Mouse (Mus musculus): ENCODE results near the gene Atp5d. TPM values are rescaled to one million over a fixed set of nuclear protein-coding genes. Genes with fewer than 3 reads are reported as not detected.
A peak's percentile ranks its signal among the peaks of the same experiment; 100 is the strongest.

Gene Atp5d
- polyA plus RNA-seq, 1 experiment from 2014 or later = 384 TPM

DNA sequence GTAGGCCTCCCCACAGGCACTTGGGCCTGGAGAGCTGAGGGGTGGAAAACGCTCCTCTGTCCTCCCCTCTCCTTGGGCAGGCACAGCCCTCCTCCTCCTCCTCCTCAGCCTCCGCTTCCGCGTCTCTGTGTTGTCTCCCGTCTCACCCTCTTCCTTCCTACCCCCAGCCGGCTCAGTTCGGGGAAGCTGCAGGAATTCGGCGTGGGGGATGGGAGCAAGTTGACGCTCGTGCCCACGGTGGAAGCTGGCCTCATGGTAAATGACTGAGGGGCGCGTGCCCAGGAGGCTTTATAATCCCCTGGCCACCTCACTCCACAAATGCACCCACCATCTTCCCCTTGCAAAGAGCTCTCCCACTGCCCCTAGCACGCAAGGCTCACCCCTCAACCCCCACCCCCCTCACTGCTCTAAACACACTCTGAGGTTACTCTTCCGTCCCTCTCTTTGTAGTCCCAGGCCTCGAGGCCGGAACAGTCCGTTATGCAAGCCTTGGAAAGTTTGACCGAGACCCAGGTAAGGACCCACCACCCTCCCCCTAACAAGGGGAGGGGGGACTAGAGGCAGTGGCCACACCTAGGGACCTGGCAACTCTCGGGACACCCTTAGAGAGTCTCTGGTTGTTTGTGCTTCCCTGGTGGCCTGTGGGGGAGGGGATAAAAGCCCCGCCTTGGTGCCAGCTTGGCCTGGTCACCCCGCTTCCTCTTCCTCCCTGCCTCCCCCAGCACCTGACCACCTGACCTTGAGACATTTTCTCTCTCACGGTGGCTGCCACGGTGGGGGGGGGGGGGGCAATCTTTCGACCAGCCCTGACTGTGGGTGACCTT lies 13.0 kb downstream of the Atp5d start:
- H3K27ac ChIP-seq (replicated peaks) = peak overlapping the region; percentile 100
- under 1% methylated on average over 26 of the region's 26 CpGs for WGBS
- H3K9me3 ChIP-seq = no peaks in the 10 kb centered on the region
- peak overlapping the region; percentile 100 for H3K9ac ChIP-seq (replicated peaks)
- H3K4me1 ChIP-seq = peaks cover 58% of the 10 kb centered on the region
- peaks cover 55% of the 10 kb centered on the region for H3K36me3 ChIP-seq
- ATAC-seq (ENCODE audit: low FRiP score, low read depth) = no peak
- no peaks in the 10 kb centered on the region for H3K27me3 ChIP-seq
- peak overlapping the region; percentile 96 for H3K4me2 ChIP-seq (replicated peaks)
- H3K4me3 ChIP-seq = peak overlapping the region; percentile 100

DNA sequence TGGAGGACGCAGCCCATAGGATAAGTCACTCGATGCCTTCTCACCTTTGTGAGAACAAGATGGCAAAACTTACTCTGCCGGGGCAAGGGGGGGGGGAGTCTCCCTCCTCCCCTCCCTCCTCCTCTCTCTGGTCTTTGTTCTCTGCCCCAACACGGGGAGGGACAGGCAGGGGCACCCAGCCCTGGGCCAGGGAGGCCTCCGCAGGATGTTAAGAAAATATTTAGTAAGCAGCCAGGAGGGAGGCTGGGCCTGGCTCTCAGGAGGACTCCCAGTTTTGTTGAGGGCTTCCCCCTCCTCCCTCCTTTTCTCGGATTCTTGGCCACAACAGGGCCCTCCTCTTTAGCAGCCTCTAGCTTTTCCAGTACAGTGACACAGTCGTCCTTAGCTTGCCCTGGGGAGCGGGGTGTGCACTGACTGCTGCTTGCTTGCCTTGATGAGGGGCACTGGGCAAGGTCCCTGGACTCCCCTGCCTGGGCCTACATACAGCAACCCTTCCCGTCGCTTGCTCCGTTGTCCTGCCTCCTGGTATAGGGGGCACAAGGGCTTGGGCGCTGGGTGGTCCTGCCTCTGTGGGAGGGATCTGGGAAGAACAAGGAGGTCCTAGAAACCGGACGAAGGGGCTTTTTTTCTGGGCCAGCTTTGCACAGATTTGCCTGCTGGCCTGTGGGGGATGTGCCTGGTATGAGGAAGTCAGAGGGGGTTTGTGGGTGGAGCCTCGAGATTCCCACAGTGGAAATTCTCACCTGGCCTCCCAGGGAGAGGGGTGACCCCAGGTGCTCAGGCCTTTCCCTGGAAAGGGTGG lies 13.8 kb downstream of the Atp5d start:
- Histone ChIP-seq H3K27me3 (no peaks in the 10 kb centered on the region), H3K4me3 (peak overlapping the region; percentile 100), H3K36me3 (peaks cover 64% of the 10 kb centered on the region), H3K4me2 (replicated peaks) (peak overlapping the region; percentile 96), H3K27ac (replicated peaks) (peak overlapping the region; percentile 100), H3K9me3 (no peaks in the 10 kb centered on the region), H3K9ac (replicated peaks) (peak overlapping the region; percentile 100), H3K4me1 (peaks cover 60% of the 10 kb centered on the region)
- WGBS = 4% methylated on average over 15 of the region's 15 CpGs
- ATAC-seq (ENCODE audit: low FRiP score, low read depth) = no peak

DNA sequence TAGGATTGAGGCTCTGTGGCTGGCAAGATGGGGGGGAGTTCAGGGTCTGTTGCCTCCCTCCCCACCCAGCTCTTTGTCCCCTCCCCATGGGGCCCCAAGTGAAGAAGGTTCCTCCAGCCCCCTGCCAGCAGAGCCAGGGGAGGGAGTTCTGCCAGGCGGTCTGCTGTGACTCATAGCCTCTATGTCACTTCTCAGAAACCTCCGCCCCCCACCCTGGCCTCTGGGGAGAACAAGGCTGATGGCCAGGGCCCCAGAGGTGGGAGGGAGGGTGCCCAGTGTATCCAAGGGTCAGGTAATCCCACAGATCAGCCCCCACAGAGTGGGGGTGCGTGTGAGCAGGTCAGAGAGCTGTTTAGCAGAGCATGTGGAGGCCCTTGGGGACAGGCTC lies 14.4 kb downstream of the Atp5d start:
- peaks cover 59% of the 10 kb centered on the region for H3K4me1 ChIP-seq
- peaks cover 67% of the 10 kb centered on the region for H3K36me3 ChIP-seq

DNA sequence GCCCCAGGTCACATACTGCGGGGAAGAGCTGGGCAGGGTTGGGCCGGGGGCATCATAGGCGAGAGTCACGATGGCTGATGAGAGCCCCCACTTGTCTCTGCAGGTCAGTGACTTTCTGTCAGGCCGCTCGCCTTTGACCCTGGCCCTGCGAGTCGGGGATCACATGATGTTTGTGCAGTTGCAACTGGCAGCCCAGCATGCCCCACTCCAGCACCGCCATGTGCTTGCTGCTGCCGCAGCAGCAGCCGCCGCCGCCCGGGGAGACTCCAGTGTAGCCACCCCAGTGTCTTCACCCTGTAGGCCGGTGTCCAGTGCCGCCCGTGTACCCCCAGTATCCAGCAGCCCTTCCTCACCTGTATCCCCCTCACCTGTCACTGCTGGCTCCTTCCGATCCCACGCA lies 15.3 kb downstream of the Atp5d start:
- H3K36me3 ChIP-seq = peaks cover 67% of the 10 kb centered on the region
- no peaks in the 10 kb centered on the region for H3K9me3 ChIP-seq
- H3K9ac ChIP-seq (replicated peaks) = peak overlapping the region; percentile 100
- peak overlapping the region; percentile 96 for H3K4me2 ChIP-seq (replicated peaks)
- H3K27me3 ChIP-seq = no peaks in the 10 kb centered on the region
- peak overlapping the region; percentile 100 for H3K27ac ChIP-seq (replicated peaks)
- peaks cover 66% of the 10 kb centered on the region for H3K4me1 ChIP-seq
- H3K4me3 ChIP-seq = peak overlapping the region; percentile 100
- 87% methylated on average over 19 of the region's 19 CpGs for WGBS
- no peak for ATAC-seq (ENCODE audit: low FRiP score, low read depth)

More for the DNA sequence above, 14.4 kb downstream of the Atp5d start:
- Histone ChIP-seq H3K4me2 (replicated peaks) (peak overlapping the region; percentile 96), H3K4me3 (peak overlapping the region; percentile 100), H3K27me3 (no peaks in the 10 kb centered on the region), H3K27ac (replicated peaks) (peak overlapping the region; percentile 100), H3K9me3 (no peaks in the 10 kb centered on the region), H3K9ac (replicated peaks) (peak overlapping the region; percentile 100)
- no peak for ATAC-seq (ENCODE audit: low FRiP score, low read depth)
- WGBS = 34% methylated on average over 3 of the region's 3 CpGs

DNA sequence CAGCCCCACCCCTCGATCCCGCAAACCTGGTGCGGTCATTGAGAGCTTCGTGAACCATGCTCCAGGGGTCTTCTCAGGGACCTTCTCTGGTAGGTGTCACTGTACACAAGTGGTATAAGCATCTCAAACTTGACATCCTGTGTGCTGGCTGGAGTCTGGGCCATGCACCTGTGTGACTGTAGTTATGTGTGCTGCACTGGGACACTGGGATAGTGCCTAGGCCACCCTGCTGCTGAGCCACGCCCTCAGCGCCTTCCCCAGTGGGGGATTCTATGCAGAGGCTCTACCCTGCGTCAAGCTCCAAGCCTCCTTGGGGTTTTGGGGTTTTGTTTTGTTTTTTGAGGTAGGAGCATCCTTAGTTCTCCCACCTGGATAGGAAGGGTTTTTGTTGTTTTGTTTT lies 16.0 kb downstream of the Atp5d start:
- Histone ChIP-seq H3K4me1 (peaks cover 73% of the 10 kb centered on the region), H3K4me3 (0 out of 2 replicates have a peak overlapping the region, but pooled peaks have one; percentile 100), H3K27ac (replicated peaks) (peak overlapping the region; percentile 100; the same call in 1 of the 2 replicates), H3K27me3 (no peaks in the 10 kb centered on the region), H3K9ac (replicated peaks) (peak overlapping the region; percentile 100), H3K4me2 (replicated peaks) (no peak overlapping the region), H3K9me3 (no peaks in the 10 kb centered on the region), H3K36me3 (peaks cover 67% of the 10 kb centered on the region)
- WGBS = 81% methylated on average over 7 of the region's 7 CpGs
- ATAC-seq (ENCODE audit: low FRiP score, low read depth) = no peak

DNA sequence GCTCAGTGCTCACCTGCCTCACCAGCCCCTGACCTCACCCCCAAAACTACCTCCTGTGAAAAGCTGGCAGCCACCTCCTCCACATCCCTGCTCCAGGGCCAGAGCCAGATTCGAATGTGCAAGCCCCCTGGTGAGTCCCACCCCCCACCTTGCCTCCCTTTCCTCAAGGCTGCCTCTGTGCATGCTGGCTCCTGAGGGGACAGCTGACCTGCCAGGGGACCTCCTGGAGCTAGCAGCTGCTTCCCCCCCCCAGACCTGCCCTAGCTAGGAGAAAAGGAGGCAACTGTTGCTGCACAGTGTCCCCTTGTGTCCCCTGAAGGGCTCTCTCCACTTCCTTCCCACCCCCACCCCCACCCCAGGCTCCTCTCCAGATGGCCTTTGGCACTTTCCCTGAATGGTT lies 16.8 kb downstream of the Atp5d start:
- H3K27me3 ChIP-seq = no peaks in the 10 kb centered on the region
- ATAC-seq (ENCODE audit: low FRiP score, low read depth) = no peak
- H3K4me1 ChIP-seq = peaks cover 78% of the 10 kb centered on the region
- 0 out of 2 replicates have a peak overlapping the region, but pooled peaks have one; percentile 7 for H3K4me2 ChIP-seq (replicated peaks)
- WGBS = 63% methylated on average over 1 of the region's 1 CpGs
- no peaks in the 10 kb centered on the region for H3K9me3 ChIP-seq
- peak overlapping the region; percentile 63 for H3K27ac ChIP-seq (replicated peaks)
- H3K9ac ChIP-seq (replicated peaks) = peak overlapping the region; percentile 44; the same call in 1 of the 2 replicates
- peaks cover 67% of the 10 kb centered on the region for H3K36me3 ChIP-seq
- H3K4me3 ChIP-seq = no peak overlapping the region

DNA sequence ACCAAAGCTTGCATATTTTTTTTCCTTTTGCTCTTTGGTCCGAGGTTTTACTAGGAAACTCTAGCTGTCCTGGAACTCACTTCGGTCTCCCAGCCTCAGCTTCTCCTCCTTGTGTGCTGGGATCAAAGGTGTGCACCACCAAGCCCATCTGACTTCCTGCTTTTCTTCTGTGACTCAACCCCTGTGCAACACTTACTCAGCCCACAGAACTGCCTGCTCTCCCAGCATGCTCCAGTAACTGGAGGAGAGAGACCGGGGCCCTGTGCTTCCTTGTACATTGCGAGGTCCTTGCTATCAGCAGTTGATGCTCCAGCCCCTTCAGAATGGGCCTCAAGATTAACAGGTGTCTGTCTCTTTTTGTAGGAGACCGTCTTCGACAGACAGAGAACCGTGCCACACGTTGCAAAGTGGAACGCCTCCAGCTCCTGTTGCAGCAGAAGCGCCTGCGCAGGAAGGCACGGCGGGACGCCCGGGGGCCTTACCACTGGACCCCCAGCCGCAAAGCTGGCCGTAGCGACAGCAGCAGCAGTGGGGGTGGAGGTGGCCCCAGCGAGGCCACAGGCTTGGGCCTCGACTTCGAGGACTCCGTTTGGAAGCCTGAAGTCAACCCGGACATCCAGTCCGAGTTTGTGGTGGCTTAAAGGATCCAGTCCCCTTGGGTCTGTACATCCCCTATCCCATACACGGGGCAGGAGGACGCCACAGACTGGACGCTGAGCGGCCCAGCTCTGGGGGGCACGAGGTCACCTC lies 17.7 kb downstream of the Atp5d start:
- H3K27me3 ChIP-seq = no peaks in the 10 kb centered on the region
- 87% methylated on average over 29 of the region's 29 CpGs for WGBS
- no peak for ATAC-seq (ENCODE audit: low FRiP score, low read depth)
- peak overlapping the region; percentile 29 for H3K9ac ChIP-seq (replicated peaks)
- no peak overlapping the region for H3K4me3 ChIP-seq
- H3K27ac ChIP-seq (replicated peaks) = peak overlapping the region; percentile 90
- peaks cover 65% of the 10 kb centered on the region for H3K36me3 ChIP-seq
- peaks cover 87% of the 10 kb centered on the region for H3K4me1 ChIP-seq
- H3K4me2 ChIP-seq (replicated peaks) = no peak overlapping the region; the same call in 1 of the 2 replicates
- no peaks in the 10 kb centered on the region for H3K9me3 ChIP-seq

DNA sequence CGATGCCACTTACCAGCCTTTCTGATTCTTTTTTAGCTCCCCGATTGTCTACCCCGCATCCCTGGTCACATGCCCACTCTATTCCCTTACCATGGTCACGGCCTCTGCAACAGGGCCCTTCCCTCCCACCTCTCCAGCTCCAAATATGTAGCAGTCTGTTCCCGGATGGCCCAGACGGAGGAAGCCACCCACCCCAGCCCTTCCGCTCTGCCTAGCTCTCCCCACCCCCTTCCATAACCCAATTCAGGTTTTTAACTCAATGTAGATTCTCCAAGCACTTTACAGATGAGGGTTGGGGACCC lies 18.3 kb downstream of the Atp5d start:
- H3K36me3 ChIP-seq = peaks cover 60% of the 10 kb centered on the region

DNA sequence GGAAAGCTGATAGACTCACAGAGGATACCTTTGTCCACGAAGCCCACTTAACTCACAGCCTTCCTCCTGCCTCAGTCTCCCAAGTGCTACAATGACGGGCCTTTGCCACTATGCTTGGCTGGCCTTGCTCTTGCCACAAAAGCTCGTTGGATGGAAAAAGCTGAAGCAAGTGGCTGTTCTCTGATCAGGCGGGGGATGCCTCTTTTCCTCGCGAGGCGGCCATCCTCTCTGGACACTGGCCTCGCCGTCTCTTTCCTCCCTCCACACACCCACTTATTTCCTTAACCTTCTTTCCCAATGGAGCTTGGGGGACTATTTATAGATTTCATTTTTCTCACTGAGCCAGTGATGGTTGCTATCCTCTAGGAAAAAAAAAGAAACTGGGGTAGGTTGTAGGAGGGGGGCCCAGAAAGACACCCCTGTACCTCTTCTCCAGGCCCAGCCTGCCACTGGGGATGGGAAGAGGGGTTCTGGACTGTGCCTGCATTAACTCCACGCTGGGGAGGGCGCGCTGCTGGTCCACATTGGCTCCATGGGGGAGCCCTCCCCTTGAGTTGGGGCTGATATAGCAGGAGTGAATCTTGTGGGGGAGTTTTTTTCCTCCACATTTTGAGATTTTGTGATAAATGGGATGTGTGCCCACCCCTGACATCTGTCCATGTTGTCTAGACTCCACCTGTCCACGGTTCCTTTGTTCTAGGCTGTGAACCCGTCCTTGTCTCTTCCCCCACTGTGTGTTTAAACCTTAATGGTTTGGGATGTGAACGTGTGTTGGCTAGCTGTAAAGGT lies 18.9 kb downstream of the Atp5d start:
- Histone ChIP-seq H3K9ac (replicated peaks) (peak overlapping the region; percentile 29; the same call in 1 of the 2 replicates), H3K4me2 (replicated peaks) (0 out of 2 replicates have a peak overlapping the region, but pooled peaks have one; percentile 10), H3K27ac (replicated peaks) (peak overlapping the region; percentile 90), H3K4me1 (peaks cover 95% of the 10 kb centered on the region), H3K9me3 (no peaks in the 10 kb centered on the region), H3K27me3 (no peaks in the 10 kb centered on the region), H3K4me3 (no peak overlapping the region), H3K36me3 (peaks cover 53% of the 10 kb centered on the region)
- 60% methylated on average over 15 of the region's 15 CpGs for WGBS
- ATAC-seq (ENCODE audit: low FRiP score, low read depth) = no peak

More for the DNA sequence above, 18.3 kb downstream of the Atp5d start:
- Histone ChIP-seq H3K4me3 (no peak overlapping the region), H3K9ac (replicated peaks) (peak overlapping the region; percentile 29), H3K4me2 (replicated peaks) (no peak overlapping the region), H3K27ac (replicated peaks) (peak overlapping the region; percentile 90), H3K27me3 (no peaks in the 10 kb centered on the region), H3K9me3 (no peaks in the 10 kb centered on the region), H3K4me1 (peaks cover 93% of the 10 kb centered on the region)
- no peak for ATAC-seq (ENCODE audit: low FRiP score, low read depth)
- 59% methylated on average over 7 of the region's 7 CpGs for WGBS

DNA sequence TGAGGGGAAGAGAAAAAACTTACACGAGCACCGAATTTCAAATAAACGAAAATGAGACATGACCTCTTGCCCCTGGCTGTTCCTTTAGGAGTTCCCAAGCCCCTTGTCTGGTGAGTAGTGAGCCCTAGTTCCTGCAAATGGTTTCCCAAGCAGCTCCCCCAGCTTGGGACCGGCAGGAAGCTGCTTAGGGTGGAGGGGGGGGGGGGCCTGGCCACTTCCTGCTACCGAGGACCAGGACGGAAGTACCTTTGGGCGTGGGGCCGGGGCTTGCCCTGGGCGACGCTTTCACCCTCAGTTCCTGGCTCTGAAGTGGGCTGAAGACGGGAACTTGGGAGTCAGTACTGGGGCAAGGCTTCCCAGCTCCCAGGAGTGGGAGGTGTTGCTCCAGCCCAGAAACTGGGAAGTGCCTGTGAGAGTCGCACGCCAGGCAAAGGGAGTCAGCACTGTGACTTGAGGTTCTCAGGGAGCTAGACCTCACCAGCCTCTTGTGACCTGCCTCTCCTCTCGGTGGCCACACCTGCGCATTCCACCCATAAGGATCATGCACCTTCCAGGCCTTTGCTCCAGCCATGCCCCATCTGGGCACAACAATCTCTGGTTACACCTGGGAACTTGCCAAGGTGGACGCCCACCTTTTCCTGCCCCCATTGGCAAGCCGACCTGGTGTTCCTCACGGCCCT lies 20.0 kb downstream of the Atp5d start:
- H3K4me1 ChIP-seq = peaks cover 84% of the 10 kb centered on the region
- H3K27me3 ChIP-seq = no peaks in the 10 kb centered on the region
- peaks cover 42% of the 10 kb centered on the region for H3K36me3 ChIP-seq
- 19% methylated on average over 18 of the region's 18 CpGs for WGBS
- peak overlapping the region; percentile 40; the same call in 1 of the 2 replicates for H3K9ac ChIP-seq (replicated peaks)
- ATAC-seq (ENCODE audit: low FRiP score, low read depth) = no peak
- H3K4me3 ChIP-seq = 0 out of 2 replicates have a peak overlapping the region, but pooled peaks have one; percentile 47
- H3K9me3 ChIP-seq = no peaks in the 10 kb centered on the region
- peak overlapping the region; percentile 57 for H3K4me2 ChIP-seq (replicated peaks)
- peak overlapping the region; percentile 90 for H3K27ac ChIP-seq (replicated peaks)
